Mouse (Mus musculus) ES-Bruce4 (cell line): ENCODE results near the gene Meltf.

ENCODE experiments used
- CTCF ChIP-seq: IDR thresholded peaks from one replicate; pipeline ENCODE4 v1.8.1; 2011; ENCODE audit warnings: low read depth, low read length
- EP300 ChIP-seq: IDR thresholded peaks from 2 replicates; pipeline ENCODE4 v1.6.1; 2011; ENCODE audit warnings: low read depth, low read length; ENCODE audit not compliant: insufficient read depth
- POLR2A ChIP-seq: IDR thresholded peaks from one replicate; pipeline ENCODE4 v1.8.1; 2011; ENCODE audit warnings: low read length; ENCODE audit not compliant: insufficient read depth

GRCm38 (mm10) chr16:31918248-31918724 lies 39.7 kb downstream of the Meltf start:
- TF ChIP-seq CTCF (peak; percentile 93), POLR2A (no peak), EP300 (no peak)
